Mouse (Mus musculus): Measurements from ENCODE around the gene Gpc3.
"Not testable (repeated sequence)": the region's sequence is repeated elsewhere in the genome, so short reads cannot be mapped to it uniquely, and the experiment has no call there.

Gene Gpc3

DNA sequence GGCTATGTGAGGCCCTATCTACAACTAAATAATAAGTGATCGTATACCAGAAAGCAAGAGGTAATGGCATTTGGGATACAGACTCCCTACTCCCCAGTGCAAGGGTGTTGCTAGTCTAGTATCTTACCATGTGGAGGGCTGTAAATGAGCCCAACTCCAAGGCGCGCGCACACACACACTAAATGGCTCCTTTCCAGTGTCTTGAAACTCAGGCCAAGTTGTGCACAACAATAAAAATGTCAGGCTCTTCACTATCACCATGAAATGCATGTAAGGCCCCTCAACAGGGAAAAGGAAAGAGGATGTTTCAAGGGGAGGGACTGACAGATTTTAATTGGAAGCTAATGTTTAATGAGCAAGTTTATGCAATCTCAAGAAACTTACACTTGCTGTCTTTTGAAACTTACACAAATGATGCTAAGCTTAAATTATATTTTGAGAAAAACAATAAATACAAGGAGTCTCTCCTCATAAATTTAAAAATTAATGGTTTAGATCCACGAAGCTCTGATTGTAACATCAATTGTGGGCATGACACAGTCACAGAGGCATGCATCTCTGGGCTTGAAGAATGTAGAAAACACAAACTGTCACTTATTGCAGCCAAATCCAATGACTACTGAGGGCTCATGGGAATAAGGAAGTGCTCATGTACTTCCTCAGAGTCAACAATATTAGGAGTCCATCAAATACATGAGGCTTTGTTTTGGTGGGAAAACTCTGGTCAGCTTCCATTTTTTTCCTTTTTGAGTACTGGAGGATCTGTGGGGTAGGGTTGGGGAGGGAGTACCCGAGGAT lies 332.4 kb downstream of the Gpc3 start:
- DNase-seq (ENCODE audit: low spot score in 2 of 2), result no peak

DNA sequence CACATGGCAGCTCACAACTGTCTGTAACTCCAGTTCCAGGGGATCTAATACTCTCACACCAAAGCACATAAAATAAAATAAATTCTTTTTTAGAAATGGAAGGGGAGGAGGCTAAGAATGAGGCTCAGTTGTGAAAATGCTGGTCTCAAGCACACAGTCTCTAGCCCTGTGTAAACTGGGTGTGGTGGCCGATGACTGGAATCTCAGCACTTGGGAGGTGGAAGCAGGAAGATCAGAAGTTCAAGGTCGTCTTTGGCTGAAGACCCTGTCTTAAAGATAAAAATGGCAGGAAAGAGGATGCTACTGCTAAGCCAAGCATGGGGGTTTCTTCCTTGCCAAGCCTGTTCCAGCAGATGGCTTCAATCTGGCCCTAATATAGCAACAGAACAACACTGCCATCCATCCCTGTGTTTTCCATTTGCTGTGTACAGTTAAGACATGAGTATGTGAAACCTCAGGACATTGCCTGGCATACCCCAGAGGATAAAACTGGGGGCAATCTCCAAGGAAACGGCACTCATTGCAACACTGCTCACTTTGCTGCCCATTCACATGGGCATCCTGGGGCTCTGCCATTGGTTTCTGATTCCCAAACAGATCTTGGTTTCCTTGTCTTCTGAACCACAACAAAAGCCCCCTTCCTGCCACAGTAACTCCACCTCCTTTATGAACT lies 334.9 kb downstream of the Gpc3 start:
- no peak for DNase-seq (ENCODE audit: low spot score in 2 of 2)

DNA sequence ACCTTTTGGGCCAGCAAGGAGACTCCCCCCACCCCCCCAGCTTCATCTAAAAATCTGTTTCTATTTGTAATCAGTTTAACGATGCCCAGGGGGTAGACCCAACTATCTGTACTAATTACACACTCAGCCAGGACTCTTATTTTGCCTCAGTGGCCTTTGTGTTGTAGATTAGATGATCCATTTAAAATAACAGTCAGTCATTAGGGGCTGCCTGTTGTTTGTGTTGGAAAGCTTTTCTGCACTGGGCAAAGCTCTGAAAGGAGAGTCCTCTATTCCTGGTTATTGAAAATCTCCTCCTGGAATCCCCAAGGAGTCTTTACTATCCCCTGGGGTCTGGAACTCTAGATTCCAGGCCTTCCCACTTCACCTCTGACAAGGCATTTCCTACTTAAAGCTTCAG lies 336.2 kb downstream of the Gpc3 start:
- no peak for DNase-seq (ENCODE audit: low spot score in 2 of 2)

GRCm38 (mm10) chrX:52273016-52273415 lies 340.7 kb downstream of the Gpc3 start:
- no peak for DNase-seq (ENCODE audit: low spot score in 2 of 2)

DNA sequence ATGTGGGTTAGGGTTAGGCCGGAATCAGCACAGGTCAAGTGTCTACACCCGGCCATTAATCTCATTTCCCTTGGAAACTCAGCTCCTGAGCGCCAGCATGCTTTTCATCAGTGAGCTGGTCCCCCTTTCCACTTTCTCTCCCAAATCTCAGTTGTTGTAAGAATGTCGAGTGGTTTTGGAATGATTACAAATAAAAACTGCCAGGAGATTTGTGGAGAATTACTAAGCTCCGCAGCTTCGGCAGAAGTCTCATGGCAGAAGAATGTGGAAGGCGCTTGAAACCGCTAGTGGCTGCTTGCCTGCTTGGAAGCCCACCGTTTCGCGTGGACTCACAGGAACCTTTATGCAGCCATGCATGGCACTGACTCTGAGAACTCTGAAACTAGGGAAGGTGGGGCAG lies 351.8 kb downstream of the Gpc3 start:
- DNase-seq (ENCODE audit: low spot score in 2 of 2), result no peak

DNA sequence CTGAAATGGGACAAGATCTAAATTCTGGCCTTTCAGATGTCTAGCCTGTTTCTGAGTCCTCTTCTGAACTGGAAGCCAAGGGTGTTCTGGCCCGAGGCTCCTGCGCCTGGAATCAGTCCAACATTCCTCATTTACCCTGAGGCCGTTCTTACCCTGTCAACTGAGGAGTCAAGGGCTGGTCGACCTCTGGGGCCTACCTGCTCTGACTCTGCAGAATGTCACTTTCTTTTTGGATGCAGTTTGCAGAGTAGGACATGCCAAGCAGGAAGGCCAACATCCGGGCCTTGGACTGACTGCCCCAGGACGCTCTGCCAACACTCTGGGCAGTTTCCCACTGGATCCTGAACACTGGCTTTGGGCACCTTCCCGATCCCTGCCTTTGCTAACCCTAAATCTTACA lies 352.2 kb downstream of the Gpc3 start:
- no peak for DNase-seq (ENCODE audit: low spot score in 2 of 2)

DNA sequence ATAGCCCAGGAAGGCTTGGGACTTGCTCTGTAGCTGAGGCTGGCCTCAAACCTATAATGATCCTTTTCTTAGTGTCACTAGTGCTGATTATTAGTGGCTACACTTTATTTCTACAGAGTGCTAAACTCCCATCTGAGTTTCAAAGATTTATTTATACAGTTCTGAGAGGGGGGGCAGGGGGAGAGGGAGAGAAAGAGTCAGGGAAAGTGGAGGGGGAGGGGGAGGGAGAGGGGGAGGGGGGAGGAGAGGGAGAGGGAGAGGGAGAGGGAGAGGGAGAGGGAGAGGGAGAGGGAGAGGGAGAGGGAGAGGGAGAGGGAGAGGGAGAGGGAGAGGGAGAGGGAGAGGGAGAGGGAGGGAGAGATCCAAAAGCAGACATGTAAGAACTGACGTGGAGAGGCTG lies 354.0 kb downstream of the Gpc3 start:
- DNase-seq (ENCODE audit: low spot score in 2 of 2), result not testable (repeated sequence)

GRCm38 (mm10) chrX:52254526-52254925 lies 359.2 kb downstream of the Gpc3 start:
- no peak for DNase-seq (ENCODE audit: low spot score in 2 of 2)

DNA sequence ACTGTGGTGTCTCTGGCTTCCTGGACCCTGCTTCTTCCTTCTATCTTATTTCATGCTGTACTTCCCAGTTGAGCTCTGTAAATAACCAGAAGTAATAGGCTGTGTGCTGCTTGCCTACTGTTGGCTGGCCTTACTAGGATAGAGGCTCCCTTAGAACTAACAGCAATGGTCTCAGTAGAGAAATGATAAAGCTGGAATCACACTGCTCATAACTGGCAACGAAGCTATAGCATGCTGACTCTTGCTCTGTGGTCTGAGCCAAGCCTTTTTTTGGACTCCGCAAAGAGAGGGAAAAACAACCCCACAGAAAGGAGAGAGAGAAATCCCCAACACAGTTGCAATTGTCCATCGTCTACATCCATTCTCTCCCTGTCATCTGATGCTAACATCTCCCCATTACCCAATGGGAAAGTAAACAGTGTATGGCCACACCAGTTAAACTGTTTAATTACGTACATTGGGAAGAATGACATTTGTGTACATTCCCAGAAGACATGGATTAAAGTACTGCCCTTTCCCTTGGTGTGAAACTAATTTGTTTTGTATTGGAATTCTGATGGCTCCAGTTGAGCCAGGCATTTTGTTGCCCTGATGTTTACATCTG lies 368.0 kb downstream of the Gpc3 start:
- DNase-seq (ENCODE audit: low spot score in 2 of 2), result no peak

GRCm38 (mm10) chrX:52237470-52237869 lies 376.3 kb downstream of the Gpc3 start:
- no peak for DNase-seq (ENCODE audit: low spot score in 2 of 2)

DNA sequence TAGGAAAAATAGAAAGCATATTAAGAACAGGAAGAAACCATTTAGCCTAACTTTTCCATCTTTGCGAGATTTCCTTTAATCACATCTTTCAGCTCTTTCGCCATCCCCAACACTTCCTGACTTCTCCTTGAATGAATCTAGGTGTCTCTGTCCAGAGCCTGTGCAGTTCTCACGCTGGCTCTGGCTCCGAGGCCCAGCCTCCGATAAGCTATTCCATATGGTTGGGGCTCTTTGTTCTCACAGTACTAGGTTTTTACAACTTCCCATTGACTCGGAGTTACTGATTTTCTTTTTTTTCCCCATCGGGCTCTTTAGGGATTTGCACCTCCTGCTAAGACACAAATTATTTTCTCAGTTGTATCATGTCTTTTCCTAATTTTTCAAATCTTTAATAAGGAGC lies 381.8 kb downstream of the Gpc3 start:
- no peak for DNase-seq (ENCODE audit: low spot score in 2 of 2)

- no peak for DNase-seq (ENCODE audit: low spot score in 2 of 2)
Observed at GRCm38 (mm10) chrX:52230711-52231110, 383.0 kb downstream of the Gpc3 start.
